Mouse (Mus musculus): ENCODE measurements around the gene Rcn3. TPM values are rescaled to one million over a fixed set of nuclear protein-coding genes. Genes with fewer than 3 reads are reported as not detected.
A peak's percentile ranks its signal among the peaks of the same experiment; 100 is the strongest.
"Not testable (repeated sequence)": the region's sequence is repeated elsewhere in the genome, so short reads cannot be mapped to it uniquely, and the experiment has no call there.

Rcn3 gene
- polyA plus RNA-seq, 1 experiment from 2014 or later, result 260 TPM

GRCm38 (mm10) chr7:45118336-45118735, 26.3 kb upstream of the Rcn3 start:
- Histone ChIP-seq H3K27ac (ENCODE audit: low read length) (no peak overlapping the region), H3K4me2 (ENCODE audit: low read depth, low read length) (no peak overlapping the region), H3K9ac (ENCODE audit: low read depth, low read length) (no peak overlapping the region), H3K36me3 (ENCODE audit: control insufficient read depth, insufficient read depth, low read length) (peaks cover 26% of the 10 kb centered on the region), H3K27me3 (replicated peaks; ENCODE audit: control insufficient read depth, insufficient read depth, low read length) (no peaks in the 10 kb centered on the region), H3K4me1 (ENCODE audit: control insufficient read depth, insufficient read depth, low read length) (peaks cover 25% of the 10 kb centered on the region), H3K4me3 (ENCODE audit: low read length) (no peak overlapping the region), H3K9me3 (ENCODE audit: control insufficient read depth, low read length) (no peaks in the 10 kb centered on the region)
- 82% methylated on average over 6 of the region's 6 CpGs for WGBS
- ATAC-seq, result no peak

DNA sequence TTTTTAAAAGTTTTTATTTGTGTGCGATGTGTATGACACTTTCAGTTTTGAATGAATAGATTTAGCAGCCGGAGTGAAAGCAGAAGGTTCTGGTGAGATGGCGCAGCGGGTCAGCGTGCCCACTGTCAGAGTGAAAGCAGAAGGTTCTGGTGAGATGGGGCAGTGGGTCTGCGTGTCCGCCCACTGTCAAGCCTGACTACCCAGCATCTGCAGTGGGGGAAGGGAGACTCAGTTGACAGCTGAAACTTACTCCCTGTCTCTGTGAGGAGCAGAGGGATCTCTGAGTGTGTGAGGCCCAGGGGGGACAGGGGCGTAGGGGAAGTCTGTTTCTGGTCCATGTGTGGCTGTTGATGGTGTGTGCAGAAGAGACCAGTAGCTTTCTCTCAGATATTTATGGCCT, 25.5 kb upstream of the Rcn3 start:
- no peak for ATAC-seq
- Histone ChIP-seq H3K27ac (ENCODE audit: low read length) (0 out of 2 replicates have a peak overlapping the region, but pooled peaks have one; percentile 15), H3K27me3 (replicated peaks; ENCODE audit: control insufficient read depth, insufficient read depth, low read length) (no peaks in the 10 kb centered on the region), H3K4me3 (ENCODE audit: low read length) (no peak overlapping the region), H3K4me2 (ENCODE audit: low read depth, low read length) (no peak overlapping the region), H3K36me3 (ENCODE audit: control insufficient read depth, insufficient read depth, low read length) (peaks cover 22% of the 10 kb centered on the region), H3K9ac (ENCODE audit: low read depth, low read length) (no peak overlapping the region), H3K9me3 (ENCODE audit: control insufficient read depth, low read length) (no peaks in the 10 kb centered on the region), H3K4me1 (ENCODE audit: control insufficient read depth, insufficient read depth, low read length) (peaks cover 21% of the 10 kb centered on the region)
- 75% methylated on average over 8 of the region's 8 CpGs for WGBS

- Histone ChIP-seq H3K4me3 (ENCODE audit: low read length) (no peak overlapping the region), H3K4me2 (ENCODE audit: low read depth, low read length) (no peak overlapping the region), H3K4me1 (ENCODE audit: control insufficient read depth, insufficient read depth, low read length) (peaks cover 15% of the 10 kb centered on the region), H3K36me3 (ENCODE audit: control insufficient read depth, insufficient read depth, low read length) (no peaks in the 10 kb centered on the region), H3K9ac (ENCODE audit: low read depth, low read length) (0 out of 2 replicates have a peak overlapping the region, but pooled peaks have one; percentile 33), H3K9me3 (ENCODE audit: control insufficient read depth, low read length) (no peaks in the 10 kb centered on the region), H3K27ac (ENCODE audit: low read length) (peak overlapping the region; percentile 88), H3K27me3 (replicated peaks; ENCODE audit: control insufficient read depth, insufficient read depth, low read length) (no peaks in the 10 kb centered on the region)
- ATAC-seq, result peak; percentile 58
- 49% methylated on average over 2 of the region's 2 CpGs for WGBS
These were observed 21.5 kb upstream of the Rcn3 start for GRCm38 (mm10) chr7:45113476-45113875.

GRCm38 (mm10) chr7:45112529-45112928, 20.5 kb upstream of the Rcn3 start:
- no peak overlapping the region for H3K4me3 ChIP-seq (ENCODE audit: low read length)
- WGBS, result 32% methylated on average over 3 of the region's 3 CpGs
- no peaks in the 10 kb centered on the region for H3K36me3 ChIP-seq (ENCODE audit: control insufficient read depth, insufficient read depth, low read length)
- peak overlapping the region; percentile 43 for H3K27ac ChIP-seq (ENCODE audit: low read length)
- no peaks in the 10 kb centered on the region for H3K27me3 ChIP-seq (replicated peaks; ENCODE audit: control insufficient read depth, insufficient read depth, low read length)
- H3K9me3 ChIP-seq (ENCODE audit: control insufficient read depth, low read length), result no peaks in the 10 kb centered on the region
- no peak overlapping the region for H3K9ac ChIP-seq (ENCODE audit: low read depth, low read length)
- peak; percentile 89 for ATAC-seq
- H3K4me1 ChIP-seq (ENCODE audit: control insufficient read depth, insufficient read depth, low read length), result peaks cover 15% of the 10 kb centered on the region
- H3K4me2 ChIP-seq (ENCODE audit: low read depth, low read length), result no peak overlapping the region

GRCm38 (mm10) chr7:45111940-45112339, 19.9 kb upstream of the Rcn3 start:
- Histone ChIP-seq H3K36me3 (ENCODE audit: control insufficient read depth, insufficient read depth, low read length) (no peaks in the 10 kb centered on the region), H3K4me3 (ENCODE audit: low read length) (no peak overlapping the region), H3K4me2 (ENCODE audit: low read depth, low read length) (no peak overlapping the region), H3K9ac (ENCODE audit: low read depth, low read length) (no peak overlapping the region), H3K27ac (ENCODE audit: low read length) (peak overlapping the region; percentile 43), H3K9me3 (ENCODE audit: control insufficient read depth, low read length) (no peaks in the 10 kb centered on the region), H3K4me1 (ENCODE audit: control insufficient read depth, insufficient read depth, low read length) (peaks cover 12% of the 10 kb centered on the region), H3K27me3 (replicated peaks; ENCODE audit: control insufficient read depth, insufficient read depth, low read length) (no peaks in the 10 kb centered on the region)
- WGBS, result 45% methylated on average over 2 of the region's 2 CpGs
- no peak for ATAC-seq

DNA sequence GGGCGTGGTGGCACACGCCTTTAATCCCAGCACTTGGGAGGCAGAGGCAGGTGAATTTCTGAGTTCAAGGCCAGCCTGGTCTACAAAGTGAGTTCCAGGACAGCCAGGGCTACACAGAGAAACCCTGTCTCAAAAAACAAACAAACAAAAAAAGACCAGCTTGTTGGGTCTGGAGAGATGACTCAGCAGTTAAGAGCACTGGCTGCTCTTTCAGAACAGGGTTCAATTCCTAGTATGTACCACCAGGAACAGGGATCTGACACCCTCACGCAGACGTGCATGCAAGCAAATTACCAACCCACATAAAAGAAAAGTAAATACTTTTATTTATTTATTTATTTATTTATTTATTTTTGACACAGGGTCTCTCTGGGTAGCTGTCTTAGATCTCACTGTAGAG, 18.1 kb upstream of the Rcn3 start:
- whole genome bisulfite sequencing, result 92% methylated on average over 4 of the region's 4 CpGs
- ATAC-seq; H3K27ac ChIP-seq (ENCODE audit: low read length); H3K4me1 ChIP-seq (ENCODE audit: control insufficient read depth, insufficient read depth, low read length); H3K27me3 ChIP-seq (replicated peaks; ENCODE audit: control insufficient read depth, insufficient read depth, low read length); H3K9ac ChIP-seq (ENCODE audit: low read depth, low read length); H3K36me3 ChIP-seq (ENCODE audit: control insufficient read depth, insufficient read depth, low read length); H3K4me2 ChIP-seq (ENCODE audit: low read depth, low read length); H3K9me3 ChIP-seq (ENCODE audit: control insufficient read depth, low read length); H3K4me3 ChIP-seq (ENCODE audit: low read length): not testable (repeated sequence)

DNA sequence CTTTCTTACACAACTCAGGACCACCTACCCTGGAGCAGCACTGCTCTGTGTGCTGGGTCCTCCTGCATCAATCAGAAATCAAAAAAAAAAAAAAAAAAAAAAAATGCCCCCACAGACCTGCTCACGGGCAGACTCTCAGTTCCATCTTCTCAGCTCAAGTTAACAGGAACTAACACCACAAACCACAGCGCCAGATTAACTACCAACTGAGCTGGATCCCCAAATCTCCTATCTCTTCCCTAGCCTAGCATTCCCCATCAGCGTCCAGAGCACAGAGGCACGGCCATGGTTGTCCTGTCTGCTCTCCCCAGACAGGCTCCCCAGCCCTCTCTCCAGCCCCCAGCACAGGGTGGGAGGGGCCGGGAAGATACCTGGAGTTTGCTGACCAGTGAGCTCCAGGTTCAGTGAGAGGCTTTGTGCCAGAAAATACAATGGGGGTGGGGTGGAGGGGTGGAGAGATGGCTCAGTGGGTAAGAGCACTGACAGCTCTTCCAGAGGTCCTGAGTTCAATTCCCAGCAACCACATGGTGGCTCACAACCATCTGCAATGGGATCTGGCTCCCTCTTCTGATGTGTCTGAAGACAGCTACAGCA, 15.1 kb upstream of the Rcn3 start:
- Histone ChIP-seq H3K27me3 (replicated peaks; ENCODE audit: control insufficient read depth, insufficient read depth, low read length) (no peaks in the 10 kb centered on the region), H3K9ac (ENCODE audit: low read depth, low read length) (no peak overlapping the region), H3K4me1 (ENCODE audit: control insufficient read depth, insufficient read depth, low read length) (peaks cover 26% of the 10 kb centered on the region), H3K4me2 (ENCODE audit: low read depth, low read length) (no peak overlapping the region), H3K9me3 (ENCODE audit: control insufficient read depth, low read length) (no peaks in the 10 kb centered on the region), H3K36me3 (ENCODE audit: control insufficient read depth, insufficient read depth, low read length) (no peaks in the 10 kb centered on the region), H3K27ac (ENCODE audit: low read length) (no peak overlapping the region), H3K4me3 (ENCODE audit: low read length) (no peak overlapping the region)
- ATAC-seq, result no peak
- WGBS, result 73% methylated on average over 5 of the region's 5 CpGs

DNA sequence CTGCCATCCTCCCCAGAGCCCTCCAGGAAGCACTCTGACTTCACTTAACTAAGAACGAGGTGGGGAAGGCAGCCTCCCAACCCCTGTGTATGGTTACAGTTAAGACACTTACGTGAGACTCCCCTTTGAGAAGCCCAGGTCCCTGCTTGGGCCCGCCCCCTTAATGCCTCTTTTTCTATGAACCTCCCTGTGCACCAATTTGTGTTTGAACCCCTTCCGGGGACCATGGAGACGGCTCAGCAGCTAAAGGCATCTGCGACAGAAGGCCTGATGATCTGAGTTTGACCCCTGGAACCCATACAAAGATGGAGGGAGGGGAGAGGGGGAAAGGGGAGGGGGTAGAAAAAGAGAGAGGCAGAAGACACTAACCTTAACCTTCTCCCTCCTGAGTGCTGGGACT, 14.4 kb upstream of the Rcn3 start:
- Histone ChIP-seq H3K27me3 (replicated peaks; ENCODE audit: control insufficient read depth, insufficient read depth, low read length) (no peaks in the 10 kb centered on the region), H3K9ac (ENCODE audit: low read depth, low read length) (no peak overlapping the region), H3K36me3 (ENCODE audit: control insufficient read depth, insufficient read depth, low read length) (no peaks in the 10 kb centered on the region), H3K4me1 (ENCODE audit: control insufficient read depth, insufficient read depth, low read length) (peaks cover 27% of the 10 kb centered on the region), H3K4me3 (ENCODE audit: low read length) (no peak overlapping the region), H3K27ac (ENCODE audit: low read length) (no peak overlapping the region), H3K9me3 (ENCODE audit: control insufficient read depth, low read length) (no peaks in the 10 kb centered on the region), H3K4me2 (ENCODE audit: low read depth, low read length) (no peak overlapping the region)
- no peak for ATAC-seq
- 53% methylated on average over 6 of the region's 6 CpGs for WGBS

GRCm38 (mm10) chr7:45105491-45105890, 13.5 kb upstream of the Rcn3 start:
- Histone ChIP-seq H3K9me3 (ENCODE audit: control insufficient read depth, low read length) (no peaks in the 10 kb centered on the region), H3K4me2 (ENCODE audit: low read depth, low read length) (no peak overlapping the region), H3K27me3 (replicated peaks; ENCODE audit: control insufficient read depth, insufficient read depth, low read length) (no peaks in the 10 kb centered on the region), H3K9ac (ENCODE audit: low read depth, low read length) (no peak overlapping the region), H3K36me3 (ENCODE audit: control insufficient read depth, insufficient read depth, low read length) (no peaks in the 10 kb centered on the region), H3K4me1 (ENCODE audit: control insufficient read depth, insufficient read depth, low read length) (peaks cover 25% of the 10 kb centered on the region), H3K27ac (ENCODE audit: low read length) (peak overlapping the region; percentile 31), H3K4me3 (ENCODE audit: low read length) (no peak overlapping the region)
- WGBS, result 58% methylated on average over 8 of the region's 8 CpGs
- peak; percentile 63 for ATAC-seq

DNA sequence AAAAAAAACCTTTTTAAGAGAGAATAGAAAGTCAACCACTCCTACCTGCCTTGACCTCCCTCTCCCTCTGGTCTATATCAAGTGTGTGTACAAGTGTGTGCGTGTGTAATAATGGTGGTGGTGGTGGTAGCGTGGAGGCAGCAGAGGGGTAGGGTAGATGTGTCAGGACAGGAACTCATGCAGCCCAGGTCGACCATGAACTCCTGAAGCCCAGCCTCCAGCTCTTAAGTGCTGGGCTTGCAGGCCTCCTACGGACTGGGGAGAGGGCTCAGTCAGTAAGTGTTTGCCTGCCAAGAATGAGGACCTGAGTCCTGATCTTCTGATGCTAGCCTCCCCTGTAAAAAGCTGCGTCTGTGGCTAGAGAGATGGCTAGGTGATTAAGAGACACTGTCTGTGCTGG, 12.9 kb upstream of the Rcn3 start:
- no peak for ATAC-seq
- Histone ChIP-seq H3K9me3 (ENCODE audit: control insufficient read depth, low read length) (no peaks in the 10 kb centered on the region), H3K27me3 (replicated peaks; ENCODE audit: control insufficient read depth, insufficient read depth, low read length) (no peaks in the 10 kb centered on the region), H3K27ac (ENCODE audit: low read length) (0 out of 2 replicates have a peak overlapping the region, but pooled peaks have one; percentile 11), H3K36me3 (ENCODE audit: control insufficient read depth, insufficient read depth, low read length) (no peaks in the 10 kb centered on the region), H3K9ac (ENCODE audit: low read depth, low read length) (no peak overlapping the region), H3K4me3 (ENCODE audit: low read length) (no peak overlapping the region), H3K4me2 (ENCODE audit: low read depth, low read length) (no peak overlapping the region), H3K4me1 (ENCODE audit: control insufficient read depth, insufficient read depth, low read length) (peaks cover 25% of the 10 kb centered on the region)
- 80% methylated on average over 5 of the region's 5 CpGs for WGBS
